Mouse (Mus musculus): ENCODE measurements around the gene Zscan20. TPM values are rescaled to one million over a fixed set of nuclear protein-coding genes. Genes with fewer than 3 reads are reported as not detected.

Zscan20 gene
- polyA plus RNA-seq, 1 experiment from 2014 or later: 6.6 TPM

DNA sequence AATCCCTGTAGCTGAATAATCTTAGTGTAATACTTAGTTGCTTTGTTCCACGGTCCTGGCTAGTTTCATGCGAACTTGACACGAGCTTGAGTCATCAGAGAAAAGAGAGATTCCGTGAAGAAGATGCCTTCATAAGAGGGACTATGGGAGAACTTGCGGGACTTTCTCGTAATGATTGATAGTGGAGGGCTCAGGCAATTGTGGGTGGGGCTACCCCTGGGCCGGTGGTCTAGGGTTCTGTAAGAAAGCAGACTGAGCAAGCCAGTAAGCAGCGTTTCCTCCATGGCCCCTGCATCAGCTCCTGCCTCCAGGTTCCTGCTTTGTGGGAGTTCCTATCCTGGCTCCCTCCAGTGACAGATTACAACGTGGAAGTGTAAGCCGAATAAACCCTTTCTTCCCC is 808 bp upstream of the Zscan20 start:
- ATAC-seq (ENCODE audit: insufficient number of reproducible peaks, insufficient read depth, low FRiP score, low TSS enrichment): no peak
- H3K27me3 ChIP-seq: no peaks in the 10 kb centered on the region
- no peak overlapping the region for H3K27ac ChIP-seq
- H3K9ac ChIP-seq: no peak overlapping the region
- peak overlapping the region; percentile 67 for H3K4me2 ChIP-seq (replicated peaks)
- no peaks in the 10 kb centered on the region for H3K9me3 ChIP-seq
- WGBS: 34% methylated on average over 10 of the region's 10 CpGs
- no peaks in the 10 kb centered on the region for H3K36me3 ChIP-seq
- no peak overlapping the region for H3K4me3 ChIP-seq
- peaks cover 6% of the 10 kb centered on the region; the same call in 1 of the 2 replicates for H3K4me1 ChIP-seq

DNA sequence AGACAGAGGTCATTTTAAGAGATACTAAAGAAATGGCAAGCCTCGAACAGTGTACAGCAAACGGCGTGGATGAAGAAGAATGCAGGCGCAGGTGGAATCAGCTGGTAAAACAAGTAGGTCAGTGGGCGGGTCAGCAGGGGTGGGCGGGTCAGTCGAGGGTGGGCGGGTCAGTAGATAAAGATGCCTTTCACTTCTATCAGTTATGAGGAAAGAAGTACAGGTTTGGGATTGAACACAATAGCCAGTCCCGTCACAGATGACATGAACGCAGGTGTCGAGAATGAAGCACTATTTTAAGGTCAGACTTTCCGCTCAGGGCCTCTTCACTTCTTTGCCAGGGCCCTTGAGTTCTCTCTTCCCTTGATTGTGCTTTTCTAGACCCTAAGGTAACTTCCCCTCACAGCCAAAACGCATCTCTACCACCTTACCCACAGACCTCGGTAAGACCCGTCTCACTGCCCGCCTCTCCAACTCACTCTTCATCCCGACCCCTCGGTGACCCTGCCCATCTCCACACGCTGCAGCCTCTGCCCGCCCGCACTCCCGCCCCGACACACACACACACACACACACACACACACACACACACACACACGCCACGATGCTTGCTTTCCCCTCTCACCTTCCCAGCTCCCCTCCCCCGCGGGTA is 498 bp downstream of the Zscan20 start:
- Histone ChIP-seq H3K9me3 (no peaks in the 10 kb centered on the region), H3K27ac (peak overlapping the region; percentile 50; the same call in 1 of the 2 replicates)

DNA sequence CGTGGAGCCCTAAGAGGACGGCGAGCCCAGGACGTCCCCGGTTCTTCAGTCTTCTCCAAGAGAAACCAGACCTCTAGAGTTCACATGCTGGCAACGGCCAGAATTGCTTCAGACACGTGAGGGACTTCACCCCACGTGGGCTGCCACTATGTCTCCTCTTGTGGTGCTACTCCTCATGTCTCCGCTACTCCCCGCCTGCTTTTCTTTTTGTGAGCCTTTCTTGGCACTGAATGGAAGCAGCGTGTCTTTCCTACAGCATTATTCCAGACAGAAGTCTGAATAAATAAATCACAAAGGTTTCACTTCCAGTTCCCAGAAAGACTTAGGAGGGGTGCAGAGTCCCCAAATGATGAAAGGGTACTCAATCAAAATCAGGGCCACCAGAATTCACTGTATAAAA is 2.2 kb downstream of the Zscan20 start:
- Histone ChIP-seq H3K27ac (no peak overlapping the region), H3K4me3 (no peak overlapping the region), H3K36me3 (peaks cover 20% of the 10 kb centered on the region), H3K9ac (no peak overlapping the region), H3K4me1 (peaks cover 6% of the 10 kb centered on the region; the same call in 1 of the 2 replicates), H3K4me2 (replicated peaks) (no peak overlapping the region), H3K9me3 (no peaks in the 10 kb centered on the region), H3K27me3 (no peaks in the 10 kb centered on the region)
- 92% methylated on average over 11 of the region's 11 CpGs for WGBS
- ATAC-seq (ENCODE audit: insufficient number of reproducible peaks, insufficient read depth, low FRiP score, low TSS enrichment): no peak

More for the DNA sequence above, 498 bp downstream of the Zscan20 start:
- Histone ChIP-seq H3K9ac (peak overlapping the region; percentile 80), H3K4me1 (peaks cover 6% of the 10 kb centered on the region; the same call in 1 of the 2 replicates), H3K4me2 (replicated peaks) (peak overlapping the region; percentile 67), H3K27me3 (no peaks in the 10 kb centered on the region), H3K4me3 (peak overlapping the region; percentile 71), H3K36me3 (peaks cover 2% of the 10 kb centered on the region)
- peak; percentile 39 for ATAC-seq (ENCODE audit: insufficient number of reproducible peaks, insufficient read depth, low FRiP score, low TSS enrichment)
- WGBS: 10% methylated on average over 23 of the region's 27 CpGs

DNA sequence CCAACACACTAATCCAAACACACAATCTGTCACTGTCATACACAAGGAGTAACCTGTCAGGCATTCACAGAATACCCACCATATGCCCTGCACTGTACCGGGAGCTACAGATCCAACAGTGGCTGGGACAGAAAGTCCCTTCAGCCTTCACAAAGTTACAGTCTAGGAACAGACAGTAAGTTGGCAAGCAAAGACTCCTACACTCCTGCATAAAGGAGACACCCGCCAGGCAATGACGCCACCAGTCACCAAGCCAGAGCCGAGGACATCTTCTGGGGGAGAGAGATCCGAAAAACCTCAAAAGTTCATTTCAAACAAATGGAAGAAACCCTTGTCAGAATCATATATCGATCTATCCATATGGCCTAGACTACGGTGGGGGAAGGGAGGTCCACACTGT is 3.3 kb downstream of the Zscan20 start:
- H3K27ac ChIP-seq: no peak overlapping the region
- H3K9me3 ChIP-seq: no peaks in the 10 kb centered on the region
- no peak for ATAC-seq (ENCODE audit: insufficient number of reproducible peaks, insufficient read depth, low FRiP score, low TSS enrichment)
- H3K4me2 ChIP-seq (replicated peaks): no peak overlapping the region
- H3K4me1 ChIP-seq: peaks cover 6% of the 10 kb centered on the region; the same call in 1 of the 2 replicates
- no peaks in the 10 kb centered on the region for H3K27me3 ChIP-seq
- H3K4me3 ChIP-seq: no peak overlapping the region
- no peak overlapping the region for H3K9ac ChIP-seq
- WGBS: 96% methylated on average over 7 of the region's 7 CpGs
- H3K36me3 ChIP-seq: peaks cover 28% of the 10 kb centered on the region

DNA sequence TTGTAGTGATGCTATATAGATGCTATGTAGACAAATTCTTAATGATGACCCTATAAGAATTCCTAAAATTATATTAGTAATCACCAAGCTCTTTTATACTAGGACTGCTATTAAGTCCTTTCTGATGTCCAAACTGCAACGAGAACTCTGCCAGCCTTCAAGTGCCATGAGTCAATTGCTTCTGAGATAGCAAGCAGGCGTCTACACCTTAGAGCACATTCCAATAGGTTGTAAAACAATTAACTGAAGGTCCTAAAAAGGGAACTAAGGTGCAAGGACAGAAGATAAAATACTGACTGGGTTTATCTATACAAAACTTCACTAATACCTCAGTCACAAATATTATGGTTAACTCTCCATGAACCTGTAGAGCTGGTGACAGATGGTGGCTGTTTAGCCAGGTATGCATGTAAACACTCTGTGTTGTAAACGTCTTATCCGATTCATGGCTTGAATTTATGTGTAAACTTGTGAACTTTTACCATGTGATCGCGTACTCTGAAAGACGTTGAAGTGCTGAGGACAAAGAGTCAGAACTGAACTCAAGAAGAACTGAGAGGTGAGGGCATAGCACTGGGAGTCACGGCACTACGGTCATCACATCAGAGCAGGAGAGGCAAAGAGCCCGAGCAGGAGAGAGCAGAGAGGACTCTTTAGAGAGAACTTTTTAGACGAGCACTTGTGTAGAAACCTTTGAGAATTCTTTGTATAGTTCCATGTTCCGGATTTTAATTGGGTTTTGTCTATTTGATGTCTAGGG is 11.9 kb downstream of the Zscan20 start:
- Histone ChIP-seq H3K9ac (no peak overlapping the region), H3K9me3 (no peaks in the 10 kb centered on the region), H3K27ac (no peak overlapping the region), H3K36me3 (peaks cover 21% of the 10 kb centered on the region), H3K4me2 (replicated peaks) (no peak overlapping the region), H3K4me1 (no peaks in the 10 kb centered on the region), H3K27me3 (no peaks in the 10 kb centered on the region), H3K4me3 (no peak overlapping the region)
- ATAC-seq (ENCODE audit: insufficient number of reproducible peaks, insufficient read depth, low FRiP score, low TSS enrichment): no peak
- whole genome bisulfite sequencing: 92% methylated on average over 12 of the region's 12 CpGs

DNA sequence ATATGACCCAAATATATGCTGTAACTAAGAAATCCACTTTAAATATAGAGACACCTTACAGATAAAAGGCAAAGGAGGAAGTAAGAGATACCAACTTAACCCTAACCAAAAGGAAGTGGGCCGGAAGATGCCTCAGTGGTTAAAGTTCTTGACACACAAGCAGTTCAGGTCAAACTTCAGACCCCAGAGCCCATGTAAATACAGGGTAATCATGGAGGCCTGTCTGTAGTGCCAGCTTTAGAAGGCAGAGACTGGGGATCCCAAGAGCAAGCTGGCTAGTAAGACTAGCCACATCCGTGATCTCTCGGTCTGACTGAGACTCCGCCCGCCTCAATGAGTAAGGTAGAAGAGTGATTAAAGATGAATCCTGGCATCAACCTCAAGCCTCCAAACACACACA is 15.8 kb downstream of the Zscan20 start:
- ATAC-seq (ENCODE audit: insufficient number of reproducible peaks, insufficient read depth, low FRiP score, low TSS enrichment): no peak
- Histone ChIP-seq H3K36me3 (peaks cover 31% of the 10 kb centered on the region), H3K9ac (no peak overlapping the region), H3K27ac (no peak overlapping the region), H3K4me3 (no peak overlapping the region), H3K4me2 (replicated peaks) (no peak overlapping the region), H3K4me1 (no peaks in the 10 kb centered on the region), H3K9me3 (no peaks in the 10 kb centered on the region), H3K27me3 (no peaks in the 10 kb centered on the region)
- WGBS: 86% methylated on average over 5 of the region's 5 CpGs

DNA sequence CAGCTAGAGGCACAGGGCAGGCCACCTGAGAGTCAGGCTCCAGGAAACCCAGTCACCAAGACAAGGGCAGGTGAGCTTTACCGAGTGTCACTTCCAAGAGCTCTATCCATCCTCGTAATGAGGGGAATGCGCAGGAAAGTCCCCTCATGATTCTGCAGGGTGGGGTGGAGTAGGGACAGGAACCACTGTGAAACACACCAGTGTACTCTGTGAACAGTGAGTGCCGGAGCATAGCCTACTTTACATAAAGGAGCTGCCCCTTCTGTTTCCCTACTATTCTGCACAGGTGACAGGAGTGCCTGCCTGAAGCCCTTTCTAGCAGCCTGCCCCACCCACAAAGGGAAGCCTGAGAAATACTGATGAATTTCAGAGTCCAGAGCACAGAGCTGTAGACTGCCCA is 16.6 kb downstream of the Zscan20 start:
- H3K9ac ChIP-seq: no peak overlapping the region
- no peaks in the 10 kb centered on the region for H3K27me3 ChIP-seq
- H3K4me3 ChIP-seq: no peak overlapping the region
- peaks cover 37% of the 10 kb centered on the region for H3K36me3 ChIP-seq
- 94% methylated on average over 4 of the region's 4 CpGs for WGBS
- H3K4me2 ChIP-seq (replicated peaks): no peak overlapping the region
- H3K4me1 ChIP-seq: no peaks in the 10 kb centered on the region
- H3K9me3 ChIP-seq: no peaks in the 10 kb centered on the region
- ATAC-seq (ENCODE audit: insufficient number of reproducible peaks, insufficient read depth, low FRiP score, low TSS enrichment): no peak
- H3K27ac ChIP-seq: no peak overlapping the region

DNA sequence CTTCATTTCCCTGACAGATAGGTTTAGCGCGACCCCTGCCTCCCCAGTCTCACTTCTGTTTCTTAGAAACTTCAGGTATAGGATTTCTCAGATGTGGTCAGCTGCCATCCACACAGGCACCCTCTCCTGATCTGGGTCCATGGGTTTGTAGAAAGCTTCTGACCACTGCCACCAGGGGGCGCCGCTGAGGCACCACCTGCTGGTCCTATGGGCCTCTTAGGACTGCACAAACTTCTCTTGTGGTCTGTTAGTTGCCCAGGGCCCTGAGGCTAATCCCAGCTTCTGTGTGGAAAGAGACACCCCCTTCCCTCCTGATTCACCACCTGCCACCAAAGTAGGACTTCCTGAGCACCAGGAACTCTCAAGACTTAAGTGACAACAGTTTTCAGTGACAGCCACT is 30.7 kb downstream of the Zscan20 start:
- peaks cover 56% of the 10 kb centered on the region for H3K36me3 ChIP-seq
- H3K4me2 ChIP-seq (replicated peaks): no peak overlapping the region
- no peak overlapping the region for H3K4me3 ChIP-seq
- H3K4me1 ChIP-seq: no peaks in the 10 kb centered on the region
- no peak overlapping the region for H3K27ac ChIP-seq
- WGBS: 59% methylated on average over 4 of the region's 4 CpGs
- H3K9me3 ChIP-seq: peaks cover 29% of the 10 kb centered on the region
- ATAC-seq (ENCODE audit: insufficient number of reproducible peaks, insufficient read depth, low FRiP score, low TSS enrichment): no peak
- no peak overlapping the region for H3K9ac ChIP-seq
- H3K27me3 ChIP-seq: no peaks in the 10 kb centered on the region

DNA sequence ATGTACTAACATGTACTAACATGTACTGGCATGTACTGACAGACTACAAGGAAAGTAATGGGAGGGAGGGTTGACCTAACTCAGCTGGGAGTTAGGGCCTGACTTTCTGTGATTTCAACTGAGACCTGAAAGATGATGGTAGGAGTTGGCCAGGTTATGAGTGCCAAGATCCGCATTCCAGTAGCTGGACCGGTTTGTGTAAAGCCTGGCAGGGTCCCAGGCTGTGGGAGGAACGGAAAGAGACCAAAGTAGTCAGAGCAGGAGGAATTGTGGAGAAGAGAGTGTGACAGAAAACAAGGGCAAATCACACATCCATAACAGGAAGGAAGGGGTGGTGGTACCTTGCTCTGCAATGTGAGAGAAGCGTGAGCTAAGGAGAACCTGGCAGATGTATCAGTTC is 34.1 kb downstream of the Zscan20 start:
- Histone ChIP-seq H3K4me2 (replicated peaks) (no peak overlapping the region), H3K4me1 (no peaks in the 10 kb centered on the region), H3K27ac (no peak overlapping the region), H3K4me3 (no peak overlapping the region), H3K27me3 (no peaks in the 10 kb centered on the region), H3K9me3 (peaks cover 5% of the 10 kb centered on the region), H3K36me3 (peaks cover 22% of the 10 kb centered on the region), H3K9ac (no peak overlapping the region)
- WGBS: 93% methylated on average over 4 of the region's 4 CpGs
- ATAC-seq (ENCODE audit: insufficient number of reproducible peaks, insufficient read depth, low FRiP score, low TSS enrichment): no peak

DNA sequence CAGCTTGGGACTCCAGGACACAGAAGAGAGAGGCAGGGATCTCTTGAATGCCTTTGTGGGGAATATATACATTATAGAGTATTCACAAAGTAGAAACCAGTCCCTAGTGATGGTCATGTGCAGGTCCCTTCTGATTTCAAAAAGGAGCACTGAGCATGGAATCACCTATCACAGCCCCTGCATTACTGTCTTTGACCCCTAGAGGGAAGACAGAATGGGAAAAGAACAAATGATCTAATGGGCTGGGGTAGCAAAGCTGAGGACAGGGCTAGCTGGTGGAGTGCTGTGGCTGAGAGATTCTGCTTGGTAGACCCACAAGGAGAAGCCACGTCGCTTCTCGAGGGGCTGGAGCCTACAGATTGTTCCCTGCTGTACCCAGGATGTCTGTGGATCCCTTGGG is 49.6 kb downstream of the Zscan20 start:
- Histone ChIP-seq H3K27ac (no peak overlapping the region), H3K36me3 (no peaks in the 10 kb centered on the region), H3K4me2 (replicated peaks) (no peak overlapping the region), H3K4me3 (no peak overlapping the region), H3K27me3 (no peaks in the 10 kb centered on the region), H3K4me1 (no peaks in the 10 kb centered on the region), H3K9ac (no peak overlapping the region), H3K9me3 (no peaks in the 10 kb centered on the region)
- no peak for ATAC-seq (ENCODE audit: insufficient number of reproducible peaks, insufficient read depth, low FRiP score, low TSS enrichment)
- WGBS: 76% methylated on average over 3 of the region's 3 CpGs

DNA sequence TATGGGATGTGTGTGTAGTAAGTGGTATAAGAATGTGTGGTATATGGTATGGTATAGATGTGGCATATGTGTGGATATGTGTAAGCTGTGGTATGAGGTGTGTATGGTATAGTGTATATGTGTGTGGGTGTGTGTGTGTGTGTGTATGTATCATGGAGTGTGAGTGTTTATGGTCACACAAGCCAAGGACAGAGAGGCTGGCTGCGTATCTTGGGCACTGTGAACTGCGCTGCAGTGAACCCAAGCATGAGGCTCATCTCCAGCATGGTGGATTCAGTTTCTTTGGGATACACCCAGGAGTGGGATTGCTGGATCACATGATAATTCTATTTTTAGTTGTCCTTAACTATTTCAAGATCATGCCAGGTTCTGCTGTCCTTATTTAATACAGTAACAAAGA is 55.7 kb downstream of the Zscan20 start:
- H3K27me3 ChIP-seq: no peaks in the 10 kb centered on the region
- H3K36me3 ChIP-seq: no peaks in the 10 kb centered on the region
- no peaks in the 10 kb centered on the region for H3K9me3 ChIP-seq
- H3K9ac ChIP-seq: no peak overlapping the region
- H3K4me2 ChIP-seq (replicated peaks): no peak overlapping the region
- 92% methylated on average over 2 of the region's 2 CpGs for WGBS
- ATAC-seq (ENCODE audit: insufficient number of reproducible peaks, insufficient read depth, low FRiP score, low TSS enrichment): no peak
- H3K4me1 ChIP-seq: no peaks in the 10 kb centered on the region
- no peak overlapping the region for H3K4me3 ChIP-seq
- H3K27ac ChIP-seq: no peak overlapping the region

DNA sequence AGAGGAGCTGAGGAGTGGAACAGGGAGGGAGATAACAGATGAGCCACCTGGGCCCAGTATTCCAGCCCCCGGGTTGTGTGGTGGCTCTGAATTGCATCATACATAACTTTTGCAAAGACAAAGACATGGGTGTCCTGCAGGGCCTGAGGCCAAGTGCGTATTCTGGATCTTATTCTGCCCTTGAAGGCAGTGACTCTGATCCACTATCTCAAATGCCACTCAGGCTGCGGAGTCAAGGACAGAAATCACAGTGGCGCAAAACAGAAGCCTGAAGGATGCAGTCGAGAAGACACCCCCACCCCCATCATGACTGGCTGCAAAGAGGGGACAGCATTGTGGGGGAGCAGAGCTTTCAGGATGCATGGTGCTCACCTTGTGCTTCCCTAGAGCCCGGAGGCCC is 59.1 kb downstream of the Zscan20 start:
- Histone ChIP-seq H3K9me3 (no peaks in the 10 kb centered on the region), H3K4me1 (no peaks in the 10 kb centered on the region), H3K27me3 (no peaks in the 10 kb centered on the region), H3K36me3 (no peaks in the 10 kb centered on the region), H3K4me3 (no peak overlapping the region), H3K27ac (no peak overlapping the region), H3K4me2 (replicated peaks) (no peak overlapping the region), H3K9ac (no peak overlapping the region)
- WGBS: 84% methylated on average over 6 of the region's 6 CpGs
- ATAC-seq (ENCODE audit: insufficient number of reproducible peaks, insufficient read depth, low FRiP score, low TSS enrichment): no peak
